Mouse (Mus musculus) midbrain, embryonic 10.5 days (tissue): Measurements from ENCODE around the gene Palm. TPM values are rescaled to one million over a fixed set of nuclear protein-coding genes. Genes with fewer than 3 reads are reported as not detected.

Source experiments
- DNase-seq: peaks from one replicate; pipeline ENCODE4 v3.0.0-alpha.2; 2017; ENCODE audit warnings: low spot score
- H3K27ac ChIP-seq: fragments of 300-500 bp; sonication (generic); replicated peaks from 2 replicates; pipeline ENCODE4 v1.5.1; 2016; ENCODE audit warnings: mild to moderate bottlenecking
- H3K27me3 ChIP-seq: fragments of 300-500 bp; sonication (generic); 2 replicates; pipeline ENCODE4 v1.6.1; 2016; ENCODE audit warnings: low read depth, mild to moderate bottlenecking; ENCODE audit not compliant: poor library complexity, severe bottlenecking
- H3K36me3 ChIP-seq: fragments of 300-500 bp; sonication (generic); 2 replicates; pipeline ENCODE4 v1.6.1; 2016; ENCODE audit warnings: mild to moderate bottlenecking, moderate library complexity
- H3K4me1 ChIP-seq: fragments of 300-500 bp; sonication (generic); 2 replicates; pipeline ENCODE4 v1.6.1; 2016
- H3K4me3 ChIP-seq: fragments of 300-500 bp; sonication (generic); 2 replicates; pipeline ENCODE4 v1.5.1; 2016; ENCODE audit warnings: mild to moderate bottlenecking, moderate library complexity
- H3K9me3 ChIP-seq: fragments of 300-500 bp; sonication (generic); replicated peaks from 2 replicates; pipeline ENCODE4 v1.6.1; 2016; ENCODE audit warnings: mild to moderate bottlenecking
- WGBS: fragments of 180-500 bp; shearing (Covaris S2); methylation state at CpG from one replicate; pipeline ENCODE4 v1.1.7; 2016; 5-methylcytosine and 5-hydroxymethylcytosine counted together
- polyA plus RNA-seq: library from polyadenylated mRNA; unstranded; fragments of >200 nt; fragmentation: Nextera tagmentation; extraction: Ambion mirVana; gene quantifications from 2 replicates; pipeline ENCODE4 v1.2.1, GENCODE M21; 2016

The Palm gene
- polyA plus RNA-seq, 1 experiment from 2014 or later = 130 TPM

GRCm38 (mm10) chr10:79856704-79857451 lies 63.5 kb downstream of the Palm start:
- peak overlapping the region; percentile 74 for H3K4me3 ChIP-seq
- DNase-seq = no peak
- WGBS = 81% methylated on average over 7 of the region's 7 CpGs
- H3K9me3 ChIP-seq = no peaks in the 10 kb centered on the region
- H3K27ac ChIP-seq = peak overlapping the region; percentile 100
- H3K27me3 ChIP-seq = no peaks in the 10 kb centered on the region
- peaks cover 63% of the 10 kb centered on the region for H3K36me3 ChIP-seq
- H3K4me1 ChIP-seq = peaks cover 56% of the 10 kb centered on the region

- WGBS = 75% methylated on average over 4 of the region's 4 CpGs
- no peak for DNase-seq
- H3K27ac ChIP-seq = no peak overlapping the region; the same call in 1 of the 2 replicates
- peak overlapping the region; percentile 74 for H3K4me3 ChIP-seq
- H3K27me3 ChIP-seq = no peaks in the 10 kb centered on the region
- peaks cover 50% of the 10 kb centered on the region for H3K4me1 ChIP-seq
- peaks cover 68% of the 10 kb centered on the region for H3K36me3 ChIP-seq
- H3K9me3 ChIP-seq = no peaks in the 10 kb centered on the region
Observed at GRCm38 (mm10) chr10:79857452-79857811, 64.1 kb downstream of the Palm start.

GRCm38 (mm10) chr10:79857894-79858293 lies 64.5 kb downstream of the Palm start:
- H3K36me3 ChIP-seq = peaks cover 73% of the 10 kb centered on the region
- H3K4me3 ChIP-seq = peak overlapping the region; percentile 74; the same call in 1 of the 2 replicates
- H3K27ac ChIP-seq = no peak overlapping the region; the same call in 1 of the 2 replicates
- H3K4me1 ChIP-seq = peaks cover 45% of the 10 kb centered on the region
- H3K27me3 ChIP-seq = no peaks in the 10 kb centered on the region
- no peak for DNase-seq
- no peaks in the 10 kb centered on the region for H3K9me3 ChIP-seq
- WGBS = 94% methylated on average over 2 of the region's 2 CpGs

- WGBS = 81% methylated on average over 17 of the region's 17 CpGs
- no peak for DNase-seq
- peaks cover 39% of the 10 kb centered on the region for H3K4me1 ChIP-seq
- H3K4me3 ChIP-seq = peak overlapping the region; percentile 74; the same call in 1 of the 2 replicates
- no peak overlapping the region for H3K27ac ChIP-seq
- peaks cover 79% of the 10 kb centered on the region for H3K36me3 ChIP-seq
- H3K27me3 ChIP-seq = no peaks in the 10 kb centered on the region
- H3K9me3 ChIP-seq = no peaks in the 10 kb centered on the region
Observed at GRCm38 (mm10) chr10:79858416-79859074, 65.2 kb downstream of the Palm start.

GRCm38 (mm10) chr10:79859116-79859515 lies 65.7 kb downstream of the Palm start:
- H3K4me3 ChIP-seq = peak overlapping the region; percentile 20; the same call in 1 of the 2 replicates
- DNase-seq = no peak
- WGBS = 92% methylated on average over 11 of the region's 11 CpGs
- H3K4me1 ChIP-seq = peaks cover 35% of the 10 kb centered on the region
- peaks cover 85% of the 10 kb centered on the region for H3K36me3 ChIP-seq
- no peak overlapping the region for H3K27ac ChIP-seq
- H3K27me3 ChIP-seq = no peaks in the 10 kb centered on the region
- no peaks in the 10 kb centered on the region for H3K9me3 ChIP-seq

GRCm38 (mm10) chr10:79860079-79860911 lies 66.9 kb downstream of the Palm start:
- 93% methylated on average over 26 of the region's 26 CpGs for WGBS

GRCm38 (mm10) chr10:79861230-79862048 lies 68.1 kb downstream of the Palm start:
- DNase-seq = no peak
- Histone ChIP-seq H3K4me3 (no peak overlapping the region; the same call in 1 of the 2 replicates), H3K27me3 (no peaks in the 10 kb centered on the region), H3K36me3 (peaks cover 100% of the 10 kb centered on the region), H3K4me1 (peaks cover 38% of the 10 kb centered on the region), H3K27ac (no peak overlapping the region), H3K9me3 (no peaks in the 10 kb centered on the region)
- 87% methylated on average over 25 of the region's 25 CpGs for WGBS

More at GRCm38 (mm10) chr10:79860079-79860911, 66.9 kb downstream of the Palm start:
- DNase-seq = no peak
- no peak overlapping the region for H3K27ac ChIP-seq
- H3K4me1 ChIP-seq = peaks cover 42% of the 10 kb centered on the region
- peaks cover 97% of the 10 kb centered on the region for H3K36me3 ChIP-seq
- no peaks in the 10 kb centered on the region for H3K9me3 ChIP-seq
- H3K27me3 ChIP-seq = no peaks in the 10 kb centered on the region
- H3K4me3 ChIP-seq = peak overlapping the region; percentile 10; the same call in 1 of the 2 replicates

- no peaks in the 10 kb centered on the region for H3K9me3 ChIP-seq
- H3K4me3 ChIP-seq = no peak overlapping the region; the same call in 1 of the 2 replicates
- WGBS = 93% methylated on average over 23 of the region's 23 CpGs
- no peak for DNase-seq
- H3K4me1 ChIP-seq = peaks cover 37% of the 10 kb centered on the region
- peaks cover 100% of the 10 kb centered on the region for H3K36me3 ChIP-seq
- H3K27ac ChIP-seq = no peak overlapping the region
- H3K27me3 ChIP-seq = no peaks in the 10 kb centered on the region
Observed at GRCm38 (mm10) chr10:79862049-79862788, 68.8 kb downstream of the Palm start.

- Histone ChIP-seq H3K4me1 (peaks cover 33% of the 10 kb centered on the region), H3K9me3 (no peaks in the 10 kb centered on the region), H3K36me3 (peaks cover 98% of the 10 kb centered on the region), H3K4me3 (peak overlapping the region; percentile 14; the same call in 1 of the 2 replicates), H3K27ac (no peak overlapping the region), H3K27me3 (no peaks in the 10 kb centered on the region)
- no peak for DNase-seq
- WGBS = 81% methylated on average over 10 of the region's 10 CpGs
Observed at GRCm38 (mm10) chr10:79862925-79863324, 69.6 kb downstream of the Palm start.

GRCm38 (mm10) chr10:79864351-79865188 lies 71.2 kb downstream of the Palm start:
- Histone ChIP-seq H3K27me3 (no peaks in the 10 kb centered on the region), H3K27ac (no peak overlapping the region), H3K9me3 (no peaks in the 10 kb centered on the region), H3K4me3 (peak overlapping the region; percentile 14; the same call in 1 of the 2 replicates), H3K36me3 (peaks cover 95% of the 10 kb centered on the region), H3K4me1 (peaks cover 23% of the 10 kb centered on the region)
- WGBS = 67% methylated on average over 10 of the region's 10 CpGs
- DNase-seq = no peak
